Mouse (Mus musculus) mesoderm, embryonic 11.5 days (tissue): Measurements from ENCODE around the gene Phf21a.

Experiments used
- DNase-seq: peaks from one replicate; pipeline ENCODE4 v3.0.0-alpha.2; 2012; ENCODE audit warnings: low read depth, low spot score

Gene Phf21a

DNA sequence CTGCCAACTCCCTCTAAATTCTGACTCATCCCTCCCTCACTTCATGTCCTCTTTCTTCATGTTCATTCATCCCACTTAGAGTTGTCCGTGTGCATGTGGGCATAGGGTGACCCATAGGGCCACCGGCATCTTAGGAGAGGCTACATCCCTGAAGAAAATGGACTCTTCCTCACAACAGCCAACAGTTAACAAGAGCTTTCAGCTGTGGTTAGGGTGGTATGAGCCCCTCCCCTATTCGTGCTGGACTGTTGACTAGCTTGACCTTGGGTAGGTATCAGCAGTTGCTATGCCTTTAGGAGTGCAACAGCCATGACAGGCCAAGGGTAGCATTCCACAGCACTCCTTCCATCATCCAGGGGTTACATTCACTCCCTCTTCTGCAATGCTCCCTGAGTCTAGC, 198.6 kb downstream of the Phf21a start:
- DNase-seq, result no peak

DNA sequence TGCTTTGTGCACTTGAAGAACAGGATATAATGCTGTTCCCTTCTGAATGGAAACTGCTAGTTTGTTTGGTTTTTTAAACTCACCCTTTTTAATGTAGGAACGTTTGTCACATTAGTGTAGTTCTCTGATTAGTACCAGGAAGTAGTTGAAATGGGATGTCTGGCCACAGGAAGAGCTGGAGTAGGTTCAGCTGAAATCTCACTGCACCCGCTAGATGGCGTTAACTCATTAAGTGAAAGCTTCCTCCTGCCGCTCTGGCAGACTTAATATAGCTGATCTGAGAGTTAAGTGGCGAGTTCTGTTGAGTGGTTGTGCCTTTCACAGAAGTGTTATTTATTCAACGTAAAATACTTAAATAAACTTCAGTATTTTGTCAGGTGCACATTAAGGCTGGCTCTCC, 203.5 kb downstream of the Phf21a start:
- peak; percentile 79 for DNase-seq

DNA sequence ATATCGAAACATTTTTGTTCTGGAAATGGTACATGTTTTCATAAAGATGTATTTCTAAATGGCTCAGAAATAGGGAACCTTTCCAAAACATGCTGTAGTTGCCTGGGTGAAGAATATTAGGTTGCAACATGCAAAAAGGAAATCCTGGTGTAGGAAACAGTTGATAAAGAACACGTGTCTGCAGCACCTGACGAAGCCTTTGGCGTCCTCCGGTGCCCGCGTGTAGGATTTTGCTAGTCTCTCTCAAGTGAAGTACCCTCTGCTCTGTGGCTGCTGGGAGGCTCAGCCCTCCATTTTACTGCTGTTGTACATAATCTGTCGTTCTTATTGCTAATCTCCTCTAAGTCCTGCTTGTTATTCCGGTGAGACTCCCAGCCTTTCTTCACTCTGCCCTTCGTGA, 207.0 kb downstream of the Phf21a start:
- DNase-seq, result no peak

DNA sequence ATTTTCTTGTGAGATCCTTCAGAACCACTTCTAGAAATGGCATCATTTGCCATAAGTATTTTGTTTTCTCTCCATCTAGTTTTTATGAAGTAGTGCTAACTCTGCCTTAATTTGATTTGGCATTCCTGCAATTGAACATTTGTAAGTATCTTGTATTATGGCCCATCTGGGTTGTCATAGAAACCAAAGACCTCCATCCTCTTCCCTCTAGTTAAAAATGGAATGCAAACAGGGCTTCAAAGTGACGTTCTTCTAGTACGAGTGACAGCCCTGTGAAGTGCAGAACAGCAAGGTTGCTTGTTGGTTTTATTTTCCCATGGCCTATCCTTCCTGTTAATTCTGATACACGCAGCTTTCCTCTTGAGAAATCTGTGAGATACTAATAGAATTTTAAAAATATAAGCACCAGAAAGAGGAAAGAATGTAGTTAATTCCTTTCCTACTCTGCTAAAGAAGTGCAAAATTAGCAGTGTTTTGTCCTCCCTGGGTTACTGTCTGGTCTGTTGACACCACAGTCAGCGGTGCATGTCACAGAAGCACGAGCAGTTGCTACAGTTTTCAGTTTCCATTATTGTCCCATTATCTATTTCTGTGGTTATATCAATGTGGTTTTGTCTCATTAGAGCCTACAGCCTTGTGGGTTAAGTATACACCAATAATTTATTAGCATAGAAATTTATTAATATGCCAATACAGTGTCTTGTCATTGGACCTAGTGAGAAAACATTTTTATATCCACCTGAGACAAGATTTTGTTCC, 209.1 kb downstream of the Phf21a start:
- DNase-seq, result no peak

DNA sequence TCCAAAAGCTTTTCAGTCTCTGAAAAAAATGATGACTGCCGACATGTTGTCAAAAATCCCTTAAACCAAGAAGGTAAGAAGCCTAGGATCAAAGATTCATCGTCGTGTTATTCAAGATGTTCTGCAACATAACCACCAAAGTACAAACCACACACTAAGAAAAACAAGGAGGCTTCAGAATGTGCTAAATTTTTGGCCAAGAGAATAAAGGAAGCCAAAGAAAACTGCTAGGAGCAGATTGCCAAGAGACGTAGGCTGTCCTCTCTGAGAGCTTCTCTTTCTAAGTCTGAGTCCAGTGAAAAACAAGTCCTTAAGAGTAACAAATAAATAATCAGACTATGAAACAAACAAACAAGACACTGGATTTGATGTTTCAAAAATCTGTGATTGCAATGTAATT, 219.6 kb downstream of the Phf21a start:
- no peak for DNase-seq

DNA sequence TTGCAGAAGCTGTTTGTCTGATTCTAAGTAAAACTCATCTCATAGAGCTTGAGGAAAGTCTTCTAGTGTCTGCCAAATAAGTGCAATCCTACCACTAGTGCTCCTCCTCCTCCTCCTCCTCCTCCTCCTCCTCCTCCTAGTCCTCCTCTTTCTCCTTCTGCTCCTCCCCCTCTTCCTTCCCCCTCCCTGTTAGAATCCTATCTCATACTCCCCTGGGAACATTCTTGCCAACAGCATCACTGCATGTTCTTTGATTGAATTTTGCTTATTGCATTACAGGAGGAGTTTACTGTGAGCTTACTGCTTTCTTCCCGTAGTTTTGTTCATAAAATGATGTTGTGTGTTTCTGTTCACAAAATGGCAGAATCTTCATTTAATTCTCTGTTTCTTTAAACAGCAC, 221.1 kb downstream of the Phf21a start:
- no peak for DNase-seq

DNA sequence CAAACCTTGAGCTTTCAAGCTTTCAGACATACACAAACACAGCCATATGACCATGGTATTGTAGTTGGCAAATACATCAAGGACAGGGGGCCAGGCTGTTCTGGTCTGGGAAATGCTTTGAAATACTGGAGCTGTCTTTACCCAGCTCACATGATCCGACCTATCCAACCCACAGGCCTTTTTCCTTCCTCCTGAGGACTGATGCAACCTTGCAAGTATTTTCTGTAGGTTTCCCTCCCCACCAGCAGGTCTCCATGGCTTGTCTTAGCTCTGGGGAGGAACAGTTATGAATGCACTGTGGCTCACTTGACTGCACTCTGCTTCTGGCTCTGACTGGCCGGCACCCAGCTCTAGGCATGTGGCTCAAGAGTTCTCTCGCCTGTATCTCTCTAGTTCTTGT, 223.7 kb downstream of the Phf21a start:
- DNase-seq, result no peak

DNA sequence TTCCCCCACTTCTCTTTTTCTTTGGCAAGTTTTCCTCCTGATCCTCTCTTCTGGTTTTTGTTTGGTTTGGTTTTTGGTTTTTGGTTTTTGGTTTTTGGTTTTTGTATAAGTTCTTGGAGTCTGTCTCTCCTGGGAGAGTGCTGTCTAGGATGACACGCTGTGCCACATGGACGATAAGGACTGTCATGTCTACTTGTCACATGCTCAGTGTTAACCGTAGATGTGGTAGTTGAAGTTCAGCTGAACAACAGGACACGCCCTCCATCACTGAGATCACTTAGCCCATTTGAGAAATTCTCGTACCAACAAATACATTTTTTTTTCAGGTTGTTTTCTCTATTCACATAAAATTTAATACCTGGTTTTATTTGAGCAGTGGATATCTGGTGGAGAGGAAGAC, 224.3 kb downstream of the Phf21a start:
- DNase-seq, result no peak

DNA sequence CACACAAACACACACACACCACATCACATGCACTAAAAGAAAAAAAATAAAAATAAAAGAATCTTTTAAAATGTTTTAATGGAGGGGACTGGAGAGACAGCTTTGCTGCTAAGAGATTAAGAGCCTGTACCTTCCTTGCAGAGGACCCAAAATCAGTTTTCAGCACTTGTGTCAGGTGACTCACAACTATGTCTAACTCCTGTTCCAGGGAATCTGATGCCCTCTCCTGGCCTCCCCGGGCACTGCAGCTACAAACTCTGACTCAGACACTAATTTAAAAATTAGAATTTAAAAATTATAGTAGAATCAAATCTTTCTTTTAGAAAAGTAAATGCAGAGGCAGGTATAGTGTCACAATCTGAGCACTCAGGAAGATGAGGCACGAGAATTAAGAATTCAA, 229.8 kb downstream of the Phf21a start:
- no peak for DNase-seq

DNA sequence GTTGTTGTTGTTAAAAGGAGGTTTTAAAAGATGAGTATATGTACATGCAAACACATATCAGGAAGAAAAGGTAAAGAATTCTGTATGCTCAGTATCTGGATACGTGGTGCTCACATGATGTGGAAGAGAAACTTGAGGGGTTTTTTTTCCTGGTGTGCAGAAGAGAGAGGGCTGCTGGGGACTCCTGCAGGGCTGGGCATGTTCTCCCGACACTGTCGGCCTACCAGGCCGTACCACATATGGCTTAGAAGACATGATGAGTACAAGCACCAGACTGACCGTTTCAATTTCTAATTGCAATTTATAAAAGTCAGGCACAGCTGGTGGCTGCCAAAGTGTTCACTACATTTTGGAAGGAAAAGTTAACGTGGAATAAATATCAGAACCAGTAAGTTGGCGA, 232.8 kb downstream of the Phf21a start:
- DNase-seq, result no peak

DNA sequence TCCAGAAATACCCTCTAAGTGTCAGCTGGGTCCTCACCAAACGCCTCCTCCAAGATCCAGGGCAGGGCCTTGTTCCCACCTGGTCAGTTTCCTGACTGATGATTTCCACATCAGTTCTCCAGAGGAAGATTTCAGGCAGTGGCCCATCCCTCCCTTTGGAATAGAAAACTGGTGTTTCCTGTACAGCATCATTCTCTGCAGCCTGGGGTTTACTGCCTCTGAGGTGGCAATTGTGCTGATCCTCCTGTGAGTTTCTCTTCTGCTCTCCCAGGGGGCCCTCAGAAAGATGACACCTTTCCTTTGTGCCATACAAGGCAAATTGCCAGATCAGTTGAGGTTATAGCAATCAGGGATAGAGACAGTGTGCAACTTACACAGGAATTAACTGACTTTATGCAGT, 233.3 kb downstream of the Phf21a start:
- no peak for DNase-seq

DNA sequence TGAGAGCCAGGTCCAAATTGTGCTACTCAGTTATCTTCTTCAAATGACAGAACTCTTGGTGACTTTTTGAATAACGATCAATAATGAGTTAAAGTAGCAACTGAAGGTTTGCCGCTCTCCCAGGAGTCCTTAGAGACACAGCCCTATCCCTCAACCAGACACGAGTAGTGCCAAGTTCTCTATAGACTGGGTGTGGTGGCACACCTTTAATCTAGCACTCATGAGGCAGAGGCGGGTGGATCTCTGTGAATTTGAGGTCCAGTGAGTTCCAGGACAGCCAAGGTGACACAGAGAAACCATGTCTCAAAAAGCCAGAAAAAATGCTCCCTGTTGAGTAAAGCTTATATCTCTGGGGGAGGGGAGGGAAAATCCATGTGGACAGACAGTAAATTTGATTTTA, 234.7 kb downstream of the Phf21a start:
- DNase-seq, result no peak

DNA sequence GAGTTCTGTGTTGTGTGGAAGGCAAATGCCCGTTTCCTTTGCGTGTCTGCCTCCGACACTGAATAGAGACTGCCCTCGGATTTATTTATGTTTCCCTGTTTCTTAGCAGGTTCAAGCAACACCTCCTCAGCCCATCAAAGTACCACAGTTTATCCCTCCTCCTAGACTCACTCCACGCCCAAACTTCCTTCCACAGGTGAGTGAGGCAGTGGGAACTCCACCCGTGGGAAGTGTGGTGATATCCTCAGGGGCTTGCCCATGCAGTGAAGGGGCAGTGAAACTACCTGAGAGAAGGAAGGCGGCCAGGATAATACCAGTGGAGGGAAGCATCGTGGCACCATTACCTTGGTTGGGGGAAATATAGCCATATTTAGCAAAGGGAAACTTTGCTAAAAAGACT, 235.3 kb downstream of the Phf21a start:
- no peak for DNase-seq

DNA sequence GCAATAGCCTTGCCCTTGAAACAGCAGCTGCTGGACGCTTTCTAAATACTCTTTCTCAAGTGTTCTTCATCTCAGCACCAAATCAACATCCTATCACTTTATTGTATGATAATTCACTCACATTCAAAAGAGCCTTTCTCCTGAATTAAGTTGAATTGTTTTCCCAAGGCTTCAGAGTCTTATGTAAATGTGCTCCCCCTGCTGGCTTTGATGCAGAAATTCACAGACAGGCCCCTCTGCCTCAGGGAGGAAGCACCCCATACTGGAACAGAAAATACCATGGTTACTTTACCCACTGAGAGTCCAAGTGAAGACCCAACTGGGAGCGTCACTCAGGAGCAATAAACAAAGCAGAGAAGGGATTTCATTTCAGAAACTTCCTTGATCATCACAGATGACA, 237.9 kb downstream of the Phf21a start:
- DNase-seq, result peak; percentile 45

DNA sequence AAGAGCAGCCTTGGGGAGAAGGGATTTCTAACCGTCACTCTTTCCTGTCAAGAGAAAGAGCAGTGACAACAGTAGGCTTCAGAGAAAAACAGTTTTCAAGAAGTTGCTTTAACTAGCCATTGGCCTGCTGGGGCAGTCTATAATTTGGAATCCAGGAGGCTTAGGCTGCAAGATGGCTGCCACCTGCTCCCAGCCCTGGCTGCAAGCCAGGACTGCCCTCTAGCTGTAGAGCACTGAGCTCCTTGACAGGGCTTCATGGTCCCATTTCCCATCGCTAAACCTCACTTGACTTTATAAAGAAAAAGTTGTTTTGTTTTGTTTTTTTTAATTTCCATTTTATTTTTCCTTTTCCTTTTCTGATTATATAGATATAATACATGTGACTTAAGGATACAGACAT, 238.5 kb downstream of the Phf21a start:
- no peak for DNase-seq

DNA sequence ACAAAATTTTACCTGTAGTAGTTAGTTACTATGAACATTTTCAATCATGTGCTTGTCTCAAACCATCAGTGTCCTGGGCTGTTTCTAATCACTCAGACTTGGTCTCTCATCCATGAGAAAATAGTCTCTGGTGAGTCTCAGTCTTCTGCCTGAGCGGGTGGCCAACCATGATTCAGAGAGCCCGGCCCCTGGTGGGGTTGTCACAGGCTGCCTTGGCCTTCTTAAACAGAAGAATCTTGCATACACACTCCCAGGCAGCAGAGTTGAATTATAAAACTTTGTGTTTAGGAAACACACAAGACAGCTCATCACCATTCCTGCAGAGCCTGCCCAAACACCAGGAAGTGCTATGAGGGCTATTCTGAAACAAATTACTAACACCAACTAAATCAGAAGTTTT, 239.0 kb downstream of the Phf21a start:
- DNase-seq, result no peak

DNA sequence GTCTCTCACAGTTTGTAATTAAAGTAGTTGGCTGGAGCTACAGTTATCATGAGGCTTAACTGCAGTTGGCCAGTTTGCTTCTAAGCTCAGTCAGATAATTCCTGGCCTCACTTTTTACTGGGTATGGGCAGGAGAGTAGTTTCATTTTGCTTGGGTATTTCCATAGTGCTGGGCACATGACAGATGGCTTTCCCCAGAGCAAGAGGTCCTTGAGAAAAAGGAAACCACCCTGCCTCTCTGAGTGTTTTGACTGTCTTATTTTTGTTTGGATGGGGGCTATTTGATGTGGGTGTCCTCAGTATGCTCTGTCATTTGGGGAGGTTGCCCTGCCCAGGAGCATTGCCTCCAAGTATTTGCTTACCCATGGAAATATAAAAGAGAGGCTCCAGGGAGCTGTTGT, 249.5 kb downstream of the Phf21a start:
- DNase-seq, result no peak

DNA sequence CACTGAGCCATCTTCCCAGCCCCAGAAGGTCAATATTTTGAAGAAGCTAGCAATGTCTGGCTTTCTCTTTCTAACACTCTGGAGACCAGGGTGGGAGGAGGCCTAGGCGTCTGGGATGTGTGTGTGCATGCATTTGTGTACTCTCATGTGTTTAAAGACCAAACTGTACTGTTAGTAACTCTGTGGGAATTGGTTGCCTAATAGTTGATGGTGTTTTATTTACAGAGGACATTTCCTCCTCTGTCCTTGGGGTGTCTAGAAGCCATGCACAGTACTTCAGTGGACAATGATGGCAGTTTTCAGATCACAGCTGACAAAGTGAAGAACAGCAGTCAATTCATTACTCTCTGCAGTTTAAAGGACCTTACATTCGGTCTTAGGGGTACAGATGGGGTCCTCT, 254.3 kb downstream of the Phf21a start:
- no peak for DNase-seq

DNA sequence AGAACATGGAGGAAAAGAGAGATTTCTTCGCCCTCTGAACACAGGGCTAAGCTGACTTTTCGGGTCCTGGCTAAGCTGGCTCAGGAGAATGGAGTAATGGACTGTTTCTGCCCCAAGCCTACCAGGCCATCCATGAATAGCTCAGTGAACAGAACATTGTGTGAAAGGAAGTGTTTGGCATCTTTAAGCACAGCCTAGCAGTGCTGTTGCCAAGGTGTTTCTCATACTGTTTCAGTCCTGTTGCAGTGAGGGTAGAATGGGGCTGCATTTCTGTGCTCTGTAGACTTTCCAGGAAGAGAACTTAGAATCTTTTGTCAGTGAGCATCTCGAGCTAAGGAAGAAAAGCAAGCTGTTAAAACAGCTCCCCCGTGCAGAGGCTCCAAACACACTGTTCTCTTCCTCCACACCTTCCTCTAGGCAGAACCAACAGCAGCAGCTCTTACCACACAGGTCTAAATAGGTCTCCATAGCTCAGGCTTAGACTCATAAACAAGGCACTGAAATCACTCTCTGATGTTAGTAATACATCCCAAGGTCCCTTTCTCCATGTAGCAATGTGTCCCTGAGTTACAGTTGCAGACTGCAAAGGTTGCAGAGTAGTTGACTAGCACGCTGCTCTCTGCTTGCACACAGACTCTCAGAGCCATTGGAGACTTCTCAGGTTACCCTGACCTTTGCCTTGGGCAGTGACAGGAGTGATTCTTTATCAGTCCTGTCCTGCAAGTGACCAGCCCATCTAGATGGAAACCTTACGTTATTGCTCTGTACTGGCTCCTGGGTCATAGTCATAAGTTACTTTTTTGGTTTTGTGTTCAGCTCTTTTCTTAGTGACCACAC, 256.9 kb downstream of the Phf21a start:
- no peak for DNase-seq

DNA sequence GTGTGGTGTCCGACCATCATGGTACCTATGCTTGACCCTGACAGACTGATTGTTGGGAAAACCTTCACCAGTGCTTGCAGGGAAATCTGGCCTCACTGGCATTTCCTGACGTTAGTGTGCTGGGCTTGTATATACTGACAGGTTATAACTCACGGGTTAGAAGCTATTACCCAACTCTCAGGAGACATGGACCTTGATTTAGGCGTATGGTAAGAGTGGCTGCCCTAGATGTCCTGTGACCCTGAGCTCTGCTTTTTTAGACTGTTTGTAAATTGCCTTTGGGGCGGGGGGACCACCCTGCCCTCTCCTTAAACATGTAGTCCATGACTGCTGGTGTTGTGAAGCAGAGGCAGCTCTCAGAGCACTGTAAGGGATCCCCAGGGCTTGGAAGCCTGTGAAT, 257.8 kb downstream of the Phf21a start:
- DNase-seq, result no peak

DNA sequence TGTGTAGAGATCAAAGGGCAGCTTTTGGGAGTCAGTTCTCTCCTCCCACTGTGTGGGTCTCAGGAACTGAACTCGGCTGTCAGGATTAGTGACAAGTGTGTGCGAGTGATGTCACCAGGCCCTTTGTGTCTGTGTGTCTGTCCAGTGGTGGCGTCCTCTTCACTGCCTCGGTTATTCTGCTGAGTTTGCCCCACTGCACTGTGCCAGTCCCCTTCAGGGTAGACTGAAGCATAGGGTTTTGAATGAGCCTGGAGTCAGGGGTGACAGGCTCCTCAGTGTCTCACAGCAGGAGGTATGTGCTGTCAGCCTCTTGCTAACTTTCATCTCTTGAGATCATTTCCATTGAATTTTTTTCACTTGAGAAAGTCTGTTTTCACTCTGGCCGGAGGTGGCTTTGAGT, 260.5 kb downstream of the Phf21a start:
- DNase-seq, result no peak

DNA sequence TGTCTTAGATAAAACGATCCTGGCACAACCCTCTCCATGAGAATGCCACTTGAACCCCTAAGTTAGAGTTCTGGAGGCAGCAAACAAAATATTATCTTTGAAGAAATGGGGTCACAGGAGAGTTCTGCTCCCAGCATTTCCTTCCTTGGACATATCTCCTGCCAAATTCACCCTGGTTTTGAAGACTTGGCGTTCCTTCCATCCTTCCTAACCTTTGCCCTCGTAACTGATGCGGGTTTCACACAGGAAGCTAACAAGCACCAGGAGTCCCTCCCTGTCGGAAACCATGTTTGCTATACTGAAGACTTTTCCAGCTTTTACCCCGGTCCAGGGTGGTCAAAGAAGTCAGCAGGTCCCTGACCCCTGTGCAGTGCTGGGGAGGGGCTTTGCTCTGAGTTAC, 261.3 kb downstream of the Phf21a start:
- DNase-seq, result no peak

DNA sequence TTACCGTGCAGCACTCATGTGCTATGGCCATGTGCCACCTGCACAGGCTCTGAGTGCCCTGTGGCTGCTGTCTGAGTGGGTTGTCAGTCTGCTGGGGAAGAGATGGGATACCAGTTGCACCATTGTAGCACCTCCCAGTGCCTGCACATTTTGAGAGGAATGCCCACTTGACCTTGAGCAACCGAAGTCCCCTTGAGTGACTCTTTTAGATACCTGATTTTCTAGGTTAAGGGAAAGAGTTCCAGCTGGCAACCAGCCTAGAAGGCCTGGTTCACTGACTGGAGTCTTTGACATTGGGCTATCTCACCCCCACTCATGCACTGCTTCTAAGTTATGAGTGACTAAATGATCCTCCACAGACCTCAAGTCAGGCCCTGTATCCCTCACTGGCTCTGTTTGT, 266.4 kb downstream of the Phf21a start:
- DNase-seq, result no peak
